In the genomic region with DNA sequence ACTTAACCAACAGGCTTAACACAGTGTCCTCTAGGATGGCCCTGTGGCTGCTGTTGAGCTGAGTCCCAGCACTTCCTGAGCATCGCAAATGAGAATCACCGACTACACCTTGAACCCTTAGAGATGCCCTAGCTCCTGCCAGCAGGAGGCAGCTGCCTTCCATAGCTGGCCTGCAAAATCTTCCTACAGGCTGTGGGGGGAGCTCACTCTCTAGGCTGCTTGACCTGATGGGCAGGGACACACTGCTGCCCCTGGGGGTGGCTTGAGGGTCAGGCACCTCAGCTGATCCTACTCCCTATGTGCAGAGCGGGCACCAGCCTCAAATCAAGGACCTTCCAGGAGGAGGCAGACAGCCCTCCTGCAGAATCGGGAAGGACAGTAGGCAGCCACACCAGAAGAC, we compare ENCODE assay signal across 17 mouse cellular contexts. TPM values are rescaled to one million over a fixed set of nuclear protein-coding genes. Genes with fewer than 3 reads are reported as not detected.
A peak's percentile ranks its signal among the peaks of the same experiment; 100 is the strongest.
DNase-seq lines count a peak whose midpoint lies in the region; TF ChIP-seq lines count a peak whose summit lies in the region.
"Had no signal": no experiment of that assay in that cellular context is flagged by ENCODE, and none has a peak within 500 bp of the region (broad histone marks: within the 10 kb centered on the region; RNA-seq: fewer than 3 reads in every experiment).

No protein-coding gene starts in this region.

- no peaks in the 10 kb centered on the region for H3K27me3 ChIP-seq in kidney, adult 2 months (replicated peaks; ENCODE audit: control insufficient read depth, insufficient read depth, low read length)
- H3K27me3 ChIP-seq: forebrain, embryonic 13.5 days; hindbrain, embryonic 13.5 days; limb, embryonic 12.5 days had no signal

- H3K36me3 ChIP-seq in kidney, adult 2 months (ENCODE audit: control insufficient read depth, insufficient read depth, low read length) = peaks cover 13% of the 10 kb centered on the region
- H3K36me3 ChIP-seq: midbrain, embryonic 10.5 days had no signal

- H3K4me1 ChIP-seq in kidney, adult 2 months (ENCODE audit: control insufficient read depth, insufficient read depth, low read length) = 0 out of 2 replicates have a peak, but pooled peaks cover 6% of the 10 kb centered on the region
- H3K4me1 ChIP-seq: forebrain, embryonic 13.5 days; limb, embryonic 12.5 days; midbrain, embryonic 10.5 days had no signal

- no peak overlapping the region for H3K4me3 ChIP-seq in kidney, adult 2 months (ENCODE audit: insufficient read depth, low read depth, low read length)
- H3K4me3 ChIP-seq: forebrain, embryonic 13.5 days; hindbrain, embryonic 13.5 days; limb, embryonic 12.5 days; midbrain, embryonic 10.5 days had no signal

- no peak overlapping the region for H3K27ac ChIP-seq in kidney, adult 2 months (ENCODE audit: insufficient read depth, low read depth, low read length)
- H3K27ac ChIP-seq: forebrain, embryonic 13.5 days; hindbrain, embryonic 13.5 days; limb, embryonic 12.5 days; midbrain, embryonic 10.5 days had no signal

- peak; percentile 20; the same call in 1 of the 2 replicates for TF ChIP-seq CTCF in kidney, adult 2 months (conservative IDR thresholded peaks at IDR 0.05; ENCODE audit: insufficient read depth, insufficient read length, low read depth, low read length)

- no peak for TF ChIP-seq POLR2A in kidney, adult 2 months (IDR thresholded peaks at IDR 0.05; ENCODE audit: low read depth, low read length)

- no peak for DNase-seq in kidney, adult 2 months
- no peak for DNase-seq in kidney, postnatal 36 days
- peak; percentile 26 for DNase-seq in lung, postnatal 10 days
- no peak for DNase-seq in lung, postnatal 25 days (ENCODE audit: low spot score)
- DNase-seq in ES-CJ7 (ENCODE audit: low read depth, low spot score) = peak; percentile 64
- peak; percentile 17 for DNase-seq in retina, embryonic 14.5 days (ENCODE audit: low spot score)
- DNase-seq in embryo, embryonic 10.5 days (ENCODE audit: low spot score) = no peak
- no peak for DNase-seq in frontal cortex, postnatal 14 days (ENCODE audit: low spot score in 2 of 2)
- DNase-seq: cerebellum, adult 8-10 months; heart, adult 11 months; kidney, adult 8-10 months; thymus, adult 18-20 months had no signal

- WGBS in kidney, adult 2 months = 85% methylated on average over 4 of the region's 4 CpGs

RNA-seq across cellular contexts. Expression of gene Tesmin, which starts 31.0 kb away (rescaled TPM):
- polyA plus RNA-seq in kidney, adult 2 months (2012; rRNA removed) = 0.24 and 0.25 TPM in 2 replicates
- polyA plus RNA-seq: CD4-positive, CD25-positive, alpha-beta regulatory T cell, adult 4 months had no signal

RNA-seq across cellular contexts. Expression of gene Cpt1a, which starts 35.5 kb away (rescaled TPM):
- polyA plus RNA-seq in kidney, adult 2 months (2012; rRNA removed) = 232 and 272 TPM in 2 replicates

RNA-seq across cellular contexts. Expression of gene Gal, which starts 56.7 kb away (rescaled TPM):
- 0.14 and 0.78 TPM in 2 replicates for polyA plus RNA-seq in kidney, adult 2 months (2012; rRNA removed)

Comparison
In these comparisons a context has a peak if more than half of its experiments do, and no peak if none do; other contexts are left out.
1. DNase-seq: peak in lung, postnatal 10 days (single experiment), ES-CJ7 (single experiment) and retina, embryonic 14.5 days (single experiment); none in kidney, adult 2 months (single experiment), kidney, postnatal 36 days (0 of 2), lung, postnatal 25 days (single experiment), embryo, embryonic 10.5 days (single experiment) and frontal cortex, postnatal 14 days (0 of 2).